Comparison of ENCODE assay signal across 16 mouse cellular contexts in the genomic region with DNA sequence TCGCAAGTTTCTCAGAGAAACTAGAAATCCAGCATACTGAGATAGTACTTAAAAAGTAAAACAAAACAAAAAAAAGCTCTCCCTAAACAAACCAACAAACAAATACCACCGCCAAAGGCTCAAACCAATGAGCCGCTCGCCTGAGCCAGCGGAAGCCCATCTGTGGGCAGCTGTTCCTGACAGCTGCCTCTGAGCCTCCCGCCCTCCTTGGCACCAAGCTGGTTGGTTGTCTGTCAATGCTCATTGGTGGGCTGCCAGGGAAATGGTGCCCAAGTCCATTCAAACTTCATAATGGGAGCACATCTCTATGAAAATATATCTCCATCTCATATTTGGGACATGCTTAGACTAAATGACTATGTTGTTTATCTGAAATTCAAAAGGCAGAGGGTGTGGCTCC. TPM values are rescaled to one million over a fixed set of nuclear protein-coding genes. Genes with fewer than 3 reads are reported as not detected.
DNase-seq lines count a peak whose midpoint lies in the region; ATAC-seq and TF ChIP-seq lines count a peak whose summit lies in the region.
"Had no signal": no experiment of that assay in that cellular context is flagged by ENCODE, and none has a peak within 500 bp of the region (broad histone marks: within the 10 kb centered on the region; RNA-seq: fewer than 3 reads in every experiment).

No protein-coding gene starts in this region.

- peak; percentile 65 for DNase-seq in gastrocnemius, postnatal 10 days
- DNase-seq in gastrocnemius, adult 8-10 months (ENCODE audit: low spot score in 2 of 2), result no peak
- DNase-seq in lung, postnatal 0 days (ENCODE audit: low spot score), result peak; percentile 49
- DNase-seq in lung, adult 2 months, result no peak
- DNase-seq in forebrain, embryonic 11.5 days (ENCODE audit: low spot score), result no peak
- peak; percentile 46 for DNase-seq in lung, postnatal 36 days
- DNase-seq in ovary, postnatal 36 days (ENCODE audit: low spot score), result no peak
- no peak for DNase-seq in left cerebral cortex, adult 8-10 months (ENCODE audit: low spot score in 2 of 2)
- DNase-seq: gastrocnemius, postnatal 25 days; kidney, adult 18-20 months had no signal

- WGBS in lung, postnatal 0 days, result 62% methylated on average over 6 of the region's 6 CpGs
- 78% methylated on average over 6 of the region's 6 CpGs for WGBS in lung, adult 2 months
- whole genome bisulfite sequencing in forebrain, embryonic 11.5 days, result 87% methylated on average over 6 of the region's 6 CpGs

- peak; percentile 60 for ATAC-seq in lung, postnatal 0 days
- no peak for ATAC-seq in forebrain, embryonic 11.5 days (replicated peaks; ENCODE audit: low FRiP score)
- ATAC-seq: activated CD4-positive, CD25-positive, alpha-beta regulatory T cell, adult 4 months had no signal

- H3K9ac ChIP-seq in lung, postnatal 0 days (replicated peaks; ENCODE audit: low read depth), result no peak overlapping the region
- H3K9ac ChIP-seq in forebrain, embryonic 11.5 days (ENCODE audit: low read length), result no peak overlapping the region

- H3K4me2 ChIP-seq in lung, postnatal 0 days (replicated peaks; ENCODE audit: low read depth, low read length), result no peak overlapping the region
- H3K4me2 ChIP-seq in forebrain, embryonic 11.5 days (ENCODE audit: low read depth, low read length, severe bottlenecking), result 0 out of 2 replicates have a peak overlapping the region, but pooled peaks have one; percentile 11

- no peak for TF ChIP-seq EP300 in lung, postnatal 0 days (IDR thresholded peaks at IDR 0.05)

- H3K36me3 ChIP-seq in lung, postnatal 0 days (ENCODE audit: insufficient read depth, low read length), result no peaks in the 10 kb centered on the region
- no peaks in the 10 kb centered on the region for H3K36me3 ChIP-seq in forebrain, embryonic 11.5 days (ENCODE audit: control insufficient read depth, insufficient read depth, low read length)

- H3K9me3 ChIP-seq in lung, postnatal 0 days (ENCODE audit: low read length), result no peaks in the 10 kb centered on the region
- no peaks in the 10 kb centered on the region for H3K9me3 ChIP-seq in forebrain, embryonic 11.5 days (ENCODE audit: control insufficient read depth, low read length)

- no peak for TF ChIP-seq POLR2A in lung, adult 2 months (IDR thresholded peaks at IDR 0.05; ENCODE audit: borderline replicate concordance, extremely low read depth, low read depth, low read length)

- peak overlapping the region; percentile 15 for H3K27ac ChIP-seq in lung, postnatal 0 days (ENCODE audit: low read length)
- no peak overlapping the region for H3K27ac ChIP-seq in forebrain, embryonic 11.5 days (ENCODE audit: low read depth, low read length)
- H3K27ac ChIP-seq: macrophage; stomach, postnatal 0 days had no signal

- TF ChIP-seq CTCF in lung, postnatal 0 days (IDR thresholded peaks at IDR 0.05), result no peak
- TF ChIP-seq CTCF in lung, adult 2 months (IDR thresholded peaks at IDR 0.05; ENCODE audit: insufficient read depth, low read length), result no peak

- H3K27me3 ChIP-seq in lung, postnatal 0 days (replicated peaks; ENCODE audit: insufficient read depth, low read length), result no peaks in the 10 kb centered on the region
- no peaks in the 10 kb centered on the region for H3K27me3 ChIP-seq in forebrain, embryonic 11.5 days (ENCODE audit: control insufficient read depth, insufficient read depth, low read length)

- no peak overlapping the region for H3K4me3 ChIP-seq in lung, postnatal 0 days (ENCODE audit: low read depth, low read length)
- no peak overlapping the region for H3K4me3 ChIP-seq in lung, adult 2 months (replicated peaks; ENCODE audit: extremely low read depth, low read depth, low read length)
- no peak overlapping the region for H3K4me3 ChIP-seq in forebrain, embryonic 11.5 days (ENCODE audit: low read depth, low read length)

- 0 out of 2 replicates have a peak, but pooled peaks cover 3% of the 10 kb centered on the region for H3K4me1 ChIP-seq in lung, postnatal 0 days (ENCODE audit: insufficient read depth, low read depth, low read length)
- H3K4me1 ChIP-seq in lung, adult 2 months (ENCODE audit: control insufficient read depth, insufficient read depth, low read length), result no peaks in the 10 kb centered on the region; the same call in 1 of the 2 replicates
- H3K4me1 ChIP-seq in forebrain, embryonic 11.5 days (replicated peaks; ENCODE audit: control insufficient read depth, insufficient read depth, low read length), result peaks cover 29% of the 10 kb centered on the region

RNA-seq across cellular contexts. Expression of gene Efhd2, which starts 22.5 kb away (rescaled TPM):
- 10 to 100 TPM; 26.2 to 31.6 TPM for total RNA-seq in gastrocnemius, postnatal 10 days (2021)
- total RNA-seq in gastrocnemius, adult 8-10 months (2022), result 1 to 10 TPM; 2.1 to 3.7 (median 3.1) TPM
- polyA plus RNA-seq in lung, postnatal 0 days (2015; fragmentation: Nextera tagmentation; extraction: Ambion mirVana), result 81.6 and 88.4 TPM in 2 replicates
- polyA plus RNA-seq in lung, adult 2 months (2012; rRNA removed), result 95.0 and 116 TPM in 2 replicates
- polyA plus RNA-seq in forebrain, embryonic 11.5 days (2014; fragmentation: Nextera tagmentation; extraction: Ambion mirVana), result 43.4 and 45.3 TPM in 2 replicates
- total RNA-seq in left cerebral cortex, adult 8-10 months (2022), result 100 to 1,000 TPM; 257 to 276 (median 261) TPM

RNA-seq across cellular contexts. Expression of gene Ctrc, which starts 51.1 kb away (rescaled TPM):
- not detected for total RNA-seq in gastrocnemius, postnatal 10 days (2021)
- total RNA-seq in gastrocnemius, adult 8-10 months (2022), result not detected
- polyA plus RNA-seq in lung, postnatal 0 days (2015; fragmentation: Nextera tagmentation; extraction: Ambion mirVana), result not detected in 2 replicates
- polyA plus RNA-seq in lung, adult 2 months (2012; rRNA removed), result 4.7 TPM in 1 of 2 replicates, not detected in the other
- polyA plus RNA-seq in forebrain, embryonic 11.5 days (2014; fragmentation: Nextera tagmentation; extraction: Ambion mirVana), result not detected in 2 replicates
- total RNA-seq in left cerebral cortex, adult 8-10 months (2022), result not detected
- total RNA-seq: gastrocnemius, postnatal 25 days; left cerebral cortex, postnatal 36 days had no signal
- polyA plus RNA-seq: activated CD4-positive, CD25-positive, alpha-beta regulatory T cell, adult 4 months; C2C12; heart, embryonic 16.5 days; macrophage; stomach, postnatal 0 days had no signal

Comparison
In these comparisons a context has a peak if more than half of its experiments do, and no peak if none do; other contexts are left out.
1. DNase-seq: peak in gastrocnemius, postnatal 10 days (single experiment), lung, postnatal 0 days (single experiment) and lung, postnatal 36 days (single experiment); none in gastrocnemius, adult 8-10 months (0 of 2), lung, adult 2 months (single experiment), forebrain, embryonic 11.5 days (single experiment), ovary, postnatal 36 days (single experiment) and left cerebral cortex, adult 8-10 months (0 of 2).
2. RNA of gene Efhd2, which starts 22.5 kb away (total RNA-seq): 257 to 276 TPM in left cerebral cortex, adult 8-10 months; 26.2 to 31.6 TPM in gastrocnemius, postnatal 10 days and 2.1 to 3.7 TPM in gastrocnemius, adult 8-10 months; every median in the first group is over 4 times any median in the second.